Mouse (Mus musculus): ENCODE data around the gene Zfp335.
"Not testable (repeated sequence)": the region's sequence is repeated elsewhere in the genome, so short reads cannot be mapped to it uniquely, and the experiment has no call there.

Gene Zfp335

DNA sequence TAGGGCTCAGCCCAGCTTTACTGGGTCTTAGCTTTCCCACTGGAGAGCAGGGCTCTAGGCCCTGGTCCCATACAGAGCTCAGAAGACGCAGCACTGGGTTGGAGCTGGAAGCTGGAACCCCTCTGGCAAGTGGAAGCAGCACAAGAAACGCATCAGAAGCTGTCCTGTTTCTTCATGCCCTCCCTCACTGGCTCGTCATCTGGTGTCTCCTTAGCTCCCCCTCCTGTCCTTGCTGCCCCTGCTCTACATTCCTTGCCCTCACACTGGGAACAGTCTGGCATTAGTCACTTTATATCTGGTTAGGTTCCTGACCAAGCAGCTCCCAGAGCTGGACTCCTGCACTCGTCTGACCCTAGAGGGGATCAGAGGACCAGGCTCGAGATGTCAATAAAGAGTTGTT is 17.5 kb downstream of the Zfp335 start:
- DNase-seq (ENCODE audit: low spot score): no peak

DNA sequence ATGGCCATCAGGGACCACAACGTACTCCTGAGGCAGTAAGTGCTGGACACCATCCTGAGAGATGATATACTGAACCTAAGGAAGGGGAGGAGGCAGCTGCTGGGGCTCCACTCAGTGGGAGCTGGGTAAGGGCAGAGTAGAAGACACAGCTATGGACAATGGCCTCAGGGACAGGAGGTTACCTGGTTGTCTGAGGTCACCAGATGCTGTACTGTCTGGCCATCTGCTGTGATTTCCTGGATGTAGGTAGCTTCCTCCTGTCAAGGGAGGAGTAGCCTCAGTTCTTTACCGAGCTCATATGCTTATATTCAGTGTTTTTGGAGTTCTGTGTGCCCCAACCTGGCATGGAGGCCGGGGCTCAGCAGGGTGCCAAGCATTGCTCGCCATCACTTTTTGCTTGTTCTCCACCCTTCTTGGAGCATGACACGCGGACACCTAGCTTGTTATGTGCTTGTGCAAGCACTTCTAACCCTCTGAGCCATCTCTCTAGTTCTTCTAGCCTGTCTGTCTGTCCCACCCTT is 18.8 kb downstream of the Zfp335 start:
- DNase-seq (ENCODE audit: low spot score): no peak

- DNase-seq (ENCODE audit: low spot score): no peak
These were observed 19.5 kb downstream of the Zfp335 start for GRCm38 (mm10) chr2:164891908-164892695.

GRCm38 (mm10) chr2:164891056-164891834 is 20.3 kb downstream of the Zfp335 start:
- DNase-seq (ENCODE audit: low spot score): no peak

GRCm38 (mm10) chr2:164890411-164891049 is 21.0 kb downstream of the Zfp335 start:
- no peak for DNase-seq (ENCODE audit: low spot score)

DNA sequence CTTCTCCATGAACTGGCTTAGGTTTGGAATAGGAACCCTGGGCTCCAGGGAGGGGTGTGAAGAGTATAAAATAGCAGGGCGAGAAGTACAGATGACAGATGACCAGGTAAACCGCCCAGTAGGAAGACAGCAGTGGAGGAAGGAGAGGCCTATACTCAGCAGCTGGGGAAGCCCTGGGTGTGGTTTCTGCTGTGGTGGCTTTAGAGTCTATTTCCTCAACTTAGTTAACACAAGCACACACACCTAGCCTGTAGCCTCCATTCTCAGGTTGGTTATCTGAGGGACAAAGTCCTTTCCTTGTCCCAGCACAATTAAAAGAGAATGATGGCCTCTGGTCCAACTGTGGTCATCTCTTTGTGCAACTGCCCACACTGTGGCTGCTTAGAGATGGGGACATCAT is 21.6 kb downstream of the Zfp335 start:
- no peak for DNase-seq (ENCODE audit: low spot score)

DNA sequence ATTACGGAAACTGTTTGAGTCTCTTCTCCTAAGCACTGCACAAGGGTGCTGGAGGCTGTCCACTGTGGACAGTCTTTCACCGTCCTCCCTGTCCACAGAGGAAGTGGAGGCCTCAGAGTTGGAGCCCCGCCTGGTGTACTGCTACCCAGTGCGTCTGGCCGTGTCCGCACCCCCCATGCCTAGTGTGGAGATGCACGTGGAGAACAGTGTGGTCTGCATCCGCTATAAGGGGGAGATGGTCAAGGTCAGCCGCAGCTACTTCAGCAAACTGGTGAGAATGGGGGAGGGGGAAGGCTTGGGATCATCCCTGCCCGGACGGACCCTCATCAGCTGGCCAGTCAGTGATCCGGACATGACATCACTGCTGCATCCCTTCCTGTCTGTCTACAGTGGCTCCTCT is 22.6 kb downstream of the Zfp335 start:
- no peak for DNase-seq (ENCODE audit: low spot score)

DNA sequence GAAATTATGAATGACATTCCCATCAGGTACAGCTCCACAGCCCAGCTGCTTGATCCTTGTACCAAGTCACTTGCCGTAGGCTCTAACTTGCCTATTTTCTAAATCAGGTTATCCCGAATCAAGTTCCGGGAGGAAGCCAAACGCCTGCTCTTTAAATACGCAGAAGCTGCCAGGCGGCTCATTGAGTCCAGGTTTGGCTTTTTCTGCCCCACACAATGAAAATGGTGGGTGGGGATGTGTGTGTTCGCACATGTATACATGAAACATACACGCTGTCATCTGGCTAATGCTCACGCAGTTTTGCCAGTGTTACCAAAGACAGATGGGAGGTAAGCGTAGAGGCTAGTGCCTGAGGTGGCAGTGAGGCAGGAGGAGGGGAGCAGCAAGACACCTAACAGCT is 24.9 kb downstream of the Zfp335 start:
- no peak for DNase-seq (ENCODE audit: low spot score)

- DNase-seq (ENCODE audit: low spot score): peak; percentile 78
These were observed 25.8 kb downstream of the Zfp335 start for GRCm38 (mm10) chr2:164885788-164886187.

- DNase-seq (ENCODE audit: low spot score): no peak
These were observed 28.9 kb downstream of the Zfp335 start for GRCm38 (mm10) chr2:164882619-164883018.

DNA sequence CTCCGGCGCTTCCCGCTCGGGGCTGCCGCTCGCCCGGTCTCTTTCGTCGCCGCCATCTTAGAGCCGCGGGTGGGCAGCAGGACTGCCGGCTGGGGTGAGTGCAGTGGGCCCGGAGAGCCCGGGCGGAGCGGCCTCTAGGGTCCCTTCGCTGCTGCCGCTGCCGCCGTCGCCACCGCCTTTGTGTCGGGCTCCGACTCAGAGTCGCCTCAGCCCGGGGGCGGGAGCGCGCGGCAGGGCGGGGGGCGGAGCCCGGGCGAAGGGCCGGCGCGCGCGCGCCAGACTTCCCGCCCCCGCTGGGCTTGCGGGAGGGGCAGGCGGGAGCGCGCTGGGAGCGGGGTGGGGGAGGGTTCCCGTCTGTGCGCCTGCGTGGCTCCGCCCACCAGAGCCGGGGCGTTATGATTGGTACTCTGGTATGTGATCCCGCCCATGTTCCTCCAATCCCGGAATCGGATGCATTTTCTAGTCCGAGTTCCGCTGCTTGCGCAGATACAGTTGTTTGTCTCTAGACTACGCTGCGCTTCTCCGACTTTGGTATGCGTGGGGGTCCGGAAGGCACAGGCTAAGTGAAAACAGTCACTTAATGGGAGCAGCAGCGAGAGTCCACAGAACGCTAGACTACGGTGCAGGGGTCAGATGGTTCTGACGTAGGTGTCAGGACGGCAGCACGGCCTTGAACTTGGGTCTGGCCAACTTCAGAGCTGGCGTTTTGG is 31.8 kb downstream of the Zfp335 start:
- DNase-seq (ENCODE audit: low spot score): peak; percentile 92

GRCm38 (mm10) chr2:164879228-164879567 is 32.4 kb downstream of the Zfp335 start, which contains the start of gene Pcif1:
TSS of gene Pcif1 (plus strand) at chr2:164879304.
- DNase-seq (ENCODE audit: low spot score): peak; percentile 91

GRCm38 (mm10) chr2:164878509-164879227 is 32.9 kb downstream of the Zfp335 start:
- peak; percentile 68 for DNase-seq (ENCODE audit: low spot score)

- DNase-seq (ENCODE audit: low spot score): not testable (repeated sequence)
These were observed 34.0 kb downstream of the Zfp335 start for GRCm38 (mm10) chr2:164877376-164878215.

GRCm38 (mm10) chr2:164875648-164876047 is 35.9 kb downstream of the Zfp335 start:
- not testable (repeated sequence) for DNase-seq (ENCODE audit: low spot score)

DNA sequence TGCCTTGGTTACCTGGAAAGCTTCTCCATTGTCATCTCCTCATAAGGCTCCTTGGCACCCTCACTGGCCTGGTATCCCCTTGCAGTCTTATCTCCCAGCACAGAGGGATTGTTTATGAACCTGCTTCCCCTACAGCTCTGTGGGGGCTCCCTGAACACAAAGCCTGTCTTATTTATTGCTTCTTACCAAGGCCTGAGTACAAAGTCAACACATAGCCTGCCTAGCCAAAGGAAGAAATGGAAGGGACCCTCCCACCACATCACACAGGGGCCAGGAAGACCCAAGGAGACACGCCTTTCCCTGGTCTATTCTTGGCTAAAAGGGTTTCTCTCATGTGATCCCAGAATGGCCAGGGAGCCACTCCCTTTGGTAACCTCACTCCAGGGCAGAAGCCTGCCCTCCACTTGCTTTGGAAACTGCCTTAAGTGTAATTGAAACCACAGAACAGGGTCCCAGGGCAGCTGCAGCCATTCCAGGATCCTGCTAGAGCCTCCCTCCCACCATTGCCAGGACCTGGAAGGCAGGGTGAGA is 37.3 kb downstream of the Zfp335 start:
- no peak for DNase-seq (ENCODE audit: low spot score)

- no peak for DNase-seq (ENCODE audit: low spot score)
These were observed 37.9 kb downstream of the Zfp335 start for GRCm38 (mm10) chr2:164873621-164874020.

DNA sequence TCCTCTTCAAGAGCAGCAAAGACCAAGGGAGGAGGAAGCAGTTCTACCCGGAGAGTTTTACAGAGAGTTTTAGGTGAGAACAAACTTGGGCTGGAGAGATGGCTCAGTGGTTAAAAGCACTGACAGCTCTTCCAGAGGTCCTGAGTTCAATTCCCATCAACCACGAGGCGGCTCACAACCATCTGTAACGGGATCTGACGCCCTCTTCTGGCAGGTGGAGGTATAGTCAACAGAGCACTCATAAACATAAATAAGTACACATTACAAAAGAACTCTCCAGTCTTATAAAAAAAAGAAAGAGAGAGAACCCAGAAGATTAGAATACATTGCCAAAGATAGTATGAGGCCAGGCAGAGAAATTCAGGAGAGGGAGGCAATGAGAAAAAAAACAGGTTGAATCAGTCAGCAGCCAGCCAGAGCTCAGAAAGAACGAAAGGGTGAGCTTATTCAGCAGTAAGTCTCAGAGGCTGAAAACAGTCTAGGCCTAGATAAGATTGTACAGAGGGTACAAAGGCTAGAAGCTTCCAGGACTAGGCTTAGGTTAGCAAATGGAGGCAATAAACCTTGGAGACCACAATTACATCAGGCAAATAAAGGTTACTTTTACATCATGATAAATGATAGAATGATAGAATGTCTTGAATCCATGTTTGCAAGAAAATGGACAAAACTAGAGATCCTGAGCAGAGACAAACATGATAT is 39.8 kb downstream of the Zfp335 start:
- DNase-seq (ENCODE audit: low spot score): no peak

DNA sequence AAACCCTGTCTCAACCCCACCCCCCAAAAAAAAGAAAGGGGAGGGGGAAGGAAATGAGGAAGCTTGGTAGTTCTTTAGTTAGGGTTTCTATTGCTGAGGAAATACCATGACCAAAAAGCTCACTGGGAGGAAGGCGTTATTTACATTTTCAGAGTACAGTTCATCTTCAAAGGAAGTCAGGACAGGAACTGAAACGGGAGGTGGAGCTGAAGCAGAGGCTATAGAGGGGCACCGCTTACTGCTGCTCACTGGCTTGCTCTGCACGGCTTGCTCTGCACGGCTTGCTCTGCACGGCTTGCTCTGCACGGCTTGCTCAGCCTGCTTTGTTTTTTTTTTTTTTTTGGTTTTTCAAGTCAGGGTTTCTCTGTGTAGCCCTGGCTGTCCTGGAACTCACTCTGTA is 43.1 kb downstream of the Zfp335 start:
- DNase-seq (ENCODE audit: low spot score): no peak

Measured in urinary bladder, postnatal 14 days (tissue).